In genomic region chr13:46838551-46838950, GRCm38 (mm10) we compare ENCODE assay signal across 10 mouse cellular contexts.
DNase-seq lines count a peak whose midpoint lies in the region; ATAC-seq and TF ChIP-seq lines count a peak whose summit lies in the region.
"Had no signal": no experiment of that assay in that cellular context is flagged by ENCODE, and none has a peak within 500 bp of the region (broad histone marks: within the 10 kb centered on the region; RNA-seq: fewer than 3 reads in every experiment).

No protein-coding gene starts in this region.

- H3K4me2 ChIP-seq in kidney, embryonic 14.5 days (replicated peaks; ENCODE audit: low read depth, low read length): no peak overlapping the region
- H3K4me2 ChIP-seq in forebrain, embryonic 11.5 days (ENCODE audit: low read depth, low read length, severe bottlenecking): no peak overlapping the region
- H3K4me2 ChIP-seq: limb, embryonic 12.5 days had no signal

- ATAC-seq in kidney, embryonic 14.5 days (ENCODE audit: low FRiP score, low TSS enrichment): no peak
- peak; percentile 82 for ATAC-seq in megakaryocyte progenitor cell, adult 5-6 weeks (replicated peaks; ENCODE audit: poor library complexity)
- no peak for ATAC-seq in erythroblast, adult 5-6 weeks (replicated peaks; ENCODE audit: low FRiP score, poor library complexity, severe bottlenecking)
- no peak for ATAC-seq in forebrain, embryonic 11.5 days (replicated peaks; ENCODE audit: low FRiP score)

- no peak overlapping the region for H3K27ac ChIP-seq in kidney, embryonic 14.5 days (ENCODE audit: low read depth, low read length)
- no peak overlapping the region for H3K27ac ChIP-seq in ES-Bruce4 (ENCODE audit: insufficient read depth, low read length)
- no peak overlapping the region for H3K27ac ChIP-seq in cortical plate, adult 2 months (ENCODE audit: insufficient read depth, low read length)
- no peak overlapping the region for H3K27ac ChIP-seq in forebrain, embryonic 11.5 days (ENCODE audit: low read depth, low read length)
- H3K27ac ChIP-seq: limb, embryonic 12.5 days had no signal

- 65% methylated on average over 2 of the region's 2 CpGs for WGBS in kidney, embryonic 14.5 days
- WGBS in forebrain, embryonic 11.5 days: 66% methylated on average over 2 of the region's 2 CpGs

- no peaks in the 10 kb centered on the region for H3K27me3 ChIP-seq in kidney, embryonic 14.5 days (ENCODE audit: control insufficient read depth, insufficient read depth, low read length)
- no peaks in the 10 kb centered on the region for H3K27me3 ChIP-seq in ES-Bruce4 (ENCODE audit: control insufficient read depth, insufficient read depth, low read length, poor library complexity, severe bottlenecking)
- H3K27me3 ChIP-seq in forebrain, embryonic 11.5 days (ENCODE audit: control insufficient read depth, insufficient read depth, low read length): no peaks in the 10 kb centered on the region
- H3K27me3 ChIP-seq: limb, embryonic 12.5 days had no signal

- TF ChIP-seq EP300 in ES-Bruce4 (IDR thresholded peaks at IDR 0.05; ENCODE audit: insufficient read depth, low read depth, low read length): no peak

- H3K36me3 ChIP-seq in kidney, embryonic 14.5 days (ENCODE audit: control insufficient read depth, insufficient read depth, low read length): no peaks in the 10 kb centered on the region; the same call in 1 of the 2 replicates
- H3K36me3 ChIP-seq in ES-Bruce4 (ENCODE audit: control insufficient read depth, insufficient read depth, low read length, poor library complexity, severe bottlenecking): no peaks in the 10 kb centered on the region
- H3K36me3 ChIP-seq in forebrain, embryonic 11.5 days (ENCODE audit: control insufficient read depth, insufficient read depth, low read length): no peaks in the 10 kb centered on the region; the same call in 1 of the 2 replicates

- no peak overlapping the region for H3K4me3 ChIP-seq in kidney, embryonic 14.5 days (ENCODE audit: low read length)
- no peak overlapping the region for H3K4me3 ChIP-seq in ES-Bruce4 (ENCODE audit: low read depth, low read length)
- no peak overlapping the region for H3K4me3 ChIP-seq in cortical plate, adult 2 months (ENCODE audit: insufficient read depth, low read length)
- H3K4me3 ChIP-seq in forebrain, embryonic 11.5 days (ENCODE audit: low read depth, low read length): no peak overlapping the region
- H3K4me3 ChIP-seq: erythroblast, embryonic 14.5 days; limb, embryonic 12.5 days had no signal

- no peak for TF ChIP-seq POLR2A in ES-Bruce4 (IDR thresholded peaks at IDR 0.05; ENCODE audit: insufficient read depth, low read length)
- TF ChIP-seq POLR2A in cortical plate, adult 2 months (IDR thresholded peaks at IDR 0.05; ENCODE audit: extremely low read depth, insufficient read depth, low read length): no peak

- no peaks in the 10 kb centered on the region for H3K9me3 ChIP-seq in kidney, embryonic 14.5 days (ENCODE audit: control insufficient read depth, low read length)
- no peaks in the 10 kb centered on the region for H3K9me3 ChIP-seq in ES-Bruce4 (replicated peaks; ENCODE audit: control insufficient read depth, insufficient read depth, low read length, poor library complexity, severe bottlenecking)
- H3K9me3 ChIP-seq in forebrain, embryonic 11.5 days (ENCODE audit: control insufficient read depth, low read length): no peaks in the 10 kb centered on the region

- DNase-seq in kidney, adult 9 months: peak; percentile 56
- peak; percentile 37 to 44 for DNase-seq in B cell, adult 2 months
- no peak for DNase-seq in forebrain, embryonic 11.5 days (ENCODE audit: low spot score)

- H3K9ac ChIP-seq in kidney, embryonic 14.5 days (ENCODE audit: low read depth, low read length): no peak overlapping the region
- H3K9ac ChIP-seq in ES-Bruce4 (ENCODE audit: low read depth, poor library complexity, severe bottlenecking): no peak overlapping the region
- no peak overlapping the region for H3K9ac ChIP-seq in forebrain, embryonic 11.5 days (ENCODE audit: low read length)
- H3K9ac ChIP-seq: limb, embryonic 12.5 days had no signal

- TF ChIP-seq CTCF in ES-Bruce4 (IDR thresholded peaks at IDR 0.05; ENCODE audit: low read depth, low read length): peak; percentile 14
- peak; percentile 52; the same call in 1 of the 2 replicates for TF ChIP-seq CTCF in cortical plate, adult 2 months (IDR thresholded peaks at IDR 0.05; ENCODE audit: extremely low read depth, insufficient read depth, low read length)

- no peaks in the 10 kb centered on the region for H3K4me1 ChIP-seq in kidney, embryonic 14.5 days (ENCODE audit: control insufficient read depth, insufficient read depth, low read length)
- H3K4me1 ChIP-seq in ES-Bruce4 (ENCODE audit: control insufficient read depth, insufficient read depth, low read length): no peaks in the 10 kb centered on the region
- peaks cover 4% of the 10 kb centered on the region; the same call in 1 of the 2 replicates for H3K4me1 ChIP-seq in cortical plate, adult 2 months (ENCODE audit: control insufficient read depth, insufficient read depth, low read length)
- no peaks in the 10 kb centered on the region; the same call in 1 of the 2 replicates for H3K4me1 ChIP-seq in forebrain, embryonic 11.5 days (replicated peaks; ENCODE audit: control insufficient read depth, insufficient read depth, low read length)
